In genomic region chr12:106030796-106031195, GRCm38 (mm10) we compare ENCODE assay signal across 17 mouse cellular contexts. TPM values are rescaled to one million over a fixed set of nuclear protein-coding genes. Genes with fewer than 3 reads are reported as not detected.
A peak's percentile ranks its signal among the peaks of the same experiment; 100 is the strongest.
DNase-seq lines count a peak whose midpoint lies in the region; ATAC-seq and TF ChIP-seq lines count a peak whose summit lies in the region.
"Had no signal": no experiment of that assay in that cellular context is flagged by ENCODE, and none has a peak within 500 bp of the region (broad histone marks: within the 10 kb centered on the region; RNA-seq: fewer than 3 reads in every experiment).

No protein-coding gene starts in this region.

- no peak overlapping the region for H3K4me3 ChIP-seq in left cerebral cortex, adult 2 months
- no peak overlapping the region for H3K4me3 ChIP-seq in MEL (ENCODE audit: control insufficient read depth in 1 of 2, insufficient read depth in 1 of 2, low read depth in 2 of 2, low read length in 2 of 2)
- H3K4me3 ChIP-seq: embryonic facial prominence, embryonic 10.5 days; gastrocnemius, adult 2 months; heart, embryonic 10.5 days; lung, embryonic 15.5 days; midbrain, embryonic 10.5 days had no signal

- intact Hi-C loops in left cerebral cortex, adult 2 months (cut with DNase I) = no loop called here

- TF ChIP-seq RAD21 in MEL (IDR thresholded peaks at IDR 0.05; ENCODE audit: low read depth, low read length) = no peak

- no peak for TF ChIP-seq CTCF in left cerebral cortex, adult 2 months (IDR thresholded peaks at IDR 0.05)
- no peak for TF ChIP-seq CTCF in MEL (IDR thresholded peaks at IDR 0.05 in 2 of 3, conservative IDR thresholded peaks at IDR 0.05 in 1 of 3; ENCODE audit: control insufficient read depth in 1 of 3, insufficient read depth in 1 of 3, low read depth in 2 of 3, low read length in 3 of 3, poor library complexity in 1 of 3, severe bottlenecking in 1 of 3)

- peaks cover 5 to 80% of the 10 kb centered on the region in 2 experiments for H3K36me3 ChIP-seq in MEL (ENCODE audit: control insufficient read depth in 1 of 2, insufficient read depth in 2 of 2, low read length in 2 of 2)
- H3K36me3 ChIP-seq: lung, embryonic 15.5 days had no signal

- H3K27me3 ChIP-seq in MEL (ENCODE audit: control insufficient read depth in 1 of 2, insufficient read depth in 2 of 2, low read length in 2 of 2) = no peaks in the 10 kb centered on the region
- H3K27me3 ChIP-seq: lung, embryonic 15.5 days; Patski had no signal

- peak; percentile 37 for ATAC-seq in inflammation-experienced regulatory T-cells, adult 6 months
- 0 out of 2 replicates have a peak, but pooled peaks have one; percentile 1 for ATAC-seq in megakaryocyte progenitor cell, adult 5-6 weeks (replicated peaks; ENCODE audit: poor library complexity)
- ATAC-seq: Patski had no signal

- peak overlapping the region; percentile 37 for H3K27ac ChIP-seq in left cerebral cortex, adult 2 months
- H3K27ac ChIP-seq in MEL (ENCODE audit: control insufficient read depth, low read depth, low read length) = peak overlapping the region; percentile 99
- H3K27ac ChIP-seq: embryonic facial prominence, embryonic 10.5 days; gastrocnemius, adult 2 months; heart, embryonic 10.5 days; kidney, postnatal 0 days; lung, embryonic 15.5 days; midbrain, embryonic 10.5 days had no signal

- peak overlapping the region; percentile 49 for H3K9ac ChIP-seq in MEL (ENCODE audit: control insufficient read depth, low read depth, low read length, poor library complexity, severe bottlenecking)
- H3K9ac ChIP-seq: lung, embryonic 15.5 days had no signal

- peaks cover 49 to 62% of the 10 kb centered on the region in 2 experiments for H3K4me1 ChIP-seq in MEL (ENCODE audit: control insufficient read depth in 1 of 2, insufficient read depth in 2 of 2, low read length in 2 of 2)
- H3K4me1 ChIP-seq: lung, embryonic 15.5 days; midbrain, embryonic 10.5 days had no signal

- H3K79me2 ChIP-seq in MEL (ENCODE audit: control insufficient read depth, insufficient read depth, low read length, poor library complexity) = peaks cover 58% of the 10 kb centered on the region

- no peak for DNase-seq in left cerebral cortex, adult 2 months (ENCODE audit: extremely low spot score in 1 of 2, low spot score in 2 of 2)
- no peak for DNase-seq in left cerebral cortex, adult 18-20 months (ENCODE audit: low spot score in 2 of 2)
- DNase-seq in MEL (ENCODE audit: low read depth, low spot score) = no peak
- no peak for DNase-seq in urinary bladder, postnatal 10 days (ENCODE audit: low spot score)
- no peak for DNase-seq in frontal cortex, postnatal 25 days (ENCODE audit: low spot score in 2 of 2)
- DNase-seq: cerebellum, adult 9-10 months; gastrocnemius, adult 2 months; heart, postnatal 4 days; right cerebral cortex, postnatal 14 days had no signal

- no peaks in the 10 kb centered on the region for H3K9me3 ChIP-seq in MEL (replicated peaks; ENCODE audit: insufficient read depth, low read length)
- H3K9me3 ChIP-seq: embryonic facial prominence, embryonic 10.5 days; heart, embryonic 10.5 days; lung, embryonic 15.5 days; midbrain, embryonic 10.5 days had no signal

- TF ChIP-seq EP300 in MEL (IDR thresholded peaks at IDR 0.05; ENCODE audit: low read depth in 1 of 2, low read length in 2 of 2) = no peak

- no peak for TF ChIP-seq POLR2A in MEL (IDR thresholded peaks at IDR 0.05; ENCODE audit: control insufficient read depth in 1 of 2, insufficient read depth in 1 of 2, low read depth in 1 of 2, low read length in 2 of 2, poor library complexity in 1 of 2)

TF ChIP-seq in MEL, 35 proteins besides CTCF, POLR2A, EP300 and RAD21:
- TF ChIP-seq JUND (IDR thresholded peaks at IDR 0.05; ENCODE audit: low read depth, low read length) (no peak), E2F4 (IDR thresholded peaks at IDR 0.05; ENCODE audit: borderline replicate concordance, low read depth, low read length) (no peak), ZMIZ1 (IDR thresholded peaks at IDR 0.05; ENCODE audit: low read depth, low read length) (no peak), MYC (IDR thresholded peaks at IDR 0.05; ENCODE audit: low read depth, low read length) (no peak), MAFK (IDR thresholded peaks at IDR 0.05; ENCODE audit: borderline replicate concordance, low read depth, low read length) (no peak), UBTF (IDR thresholded peaks at IDR 0.05; ENCODE audit: borderline replicate concordance, insufficient read depth, low read depth, low read length) (no peak), MAZ (IDR thresholded peaks at IDR 0.05; ENCODE audit: low read depth, low read length) (no peak)

RNA-seq across cellular contexts. Expression of gene Vrk1, which starts 20.8 kb away (rescaled TPM):
- 10 to 100 TPM; 12.9 to 13.0 TPM for total RNA-seq in left cerebral cortex, adult 2 months (2021)
- 10 to 100 TPM; 14.4 to 16.6 TPM for total RNA-seq in left cerebral cortex, adult 18-20 months (2021)
- 95.2 and 101 TPM in 2 replicates for total RNA-seq in MEL (2012; rRNA removed)
- 100 to 1,000 TPM in 1 of 2 experiments, 10 to 100 TPM in 1; 87.0 to 144 TPM for polyA plus RNA-seq in MEL (2012; ENCODE audit: insufficient read depth in 1 of 2, insufficient read length in 2 of 2, low read depth in 1 of 2, low replicate concordance in 2 of 2, missing spikeins in 1 of 2)
- 100 to 1,000 TPM; 124 to 151 (median 151) TPM for polyA plus RNA-seq in inflammation-experienced regulatory T-cells, adult 6 months (2017; shearing (Covaris generic))
- total RNA-seq in megakaryocyte progenitor cell, adult 5-6 weeks (2015) = 128 and 137 TPM in 2 replicates
- total RNA-seq in megakaryocyte progenitor cell, adult 5-6 weeks (2017) = 182 and 198 TPM in 2 replicates
